Mouse (Mus musculus): ENCODE measurements around the gene Crygn. TPM values are rescaled to one million over a fixed set of nuclear protein-coding genes. Genes with fewer than 3 reads are reported as not detected.

Crygn gene
- total and polyA plus RNA-seq, 3 experiments: 2.0 TPM; not detected in 2

DNA sequence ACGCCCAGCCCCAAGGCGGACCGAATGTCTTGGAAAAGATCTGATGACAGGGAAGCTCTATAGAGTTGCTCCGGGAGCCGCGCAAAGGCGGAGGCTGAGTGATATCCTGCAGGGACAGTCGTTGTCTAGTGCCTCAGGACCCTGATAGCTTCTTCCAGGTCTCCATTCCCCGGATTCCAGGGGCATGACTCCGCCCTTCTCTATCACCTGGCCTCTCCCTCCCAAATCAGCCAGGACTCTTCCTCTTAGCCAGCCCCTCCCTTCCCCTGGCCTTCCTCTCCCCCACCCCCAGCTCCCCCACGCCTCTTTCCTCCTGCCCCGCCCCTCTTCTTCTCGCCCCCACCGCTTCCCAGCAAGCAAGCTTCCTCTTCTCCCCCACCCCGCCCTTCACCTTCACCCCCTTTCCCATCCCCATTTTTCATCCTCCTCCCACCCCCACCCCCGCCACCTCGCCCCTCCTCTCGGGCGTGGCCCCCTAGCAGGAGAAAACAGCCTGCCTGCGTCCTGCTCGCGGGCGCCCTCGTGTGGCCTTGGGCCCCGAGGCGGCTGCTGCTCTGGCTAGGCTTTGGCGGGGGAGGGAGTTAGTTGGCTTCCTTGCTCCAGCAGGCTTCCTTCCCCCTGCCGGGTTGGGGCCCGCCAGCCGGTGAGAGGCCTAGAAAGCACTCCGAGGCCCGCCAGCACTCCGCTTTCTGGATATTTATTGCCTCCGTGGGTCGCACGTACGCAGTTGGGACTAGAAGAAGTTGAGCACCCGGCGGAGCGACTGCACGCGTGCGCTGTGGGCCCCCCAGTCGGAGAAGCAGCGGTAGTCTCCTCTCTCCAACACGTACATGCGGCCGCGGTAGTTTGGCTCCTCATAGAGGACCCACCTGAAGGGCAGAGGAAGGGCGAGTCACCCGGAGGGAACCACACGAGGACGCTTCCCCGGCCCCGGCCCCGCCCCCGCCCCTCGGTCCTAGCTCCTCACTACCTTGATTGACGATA, 7.2 kb downstream of the Crygn start (continued):
- no peak for TF ChIP-seq POLR2AphosphoS2 (IDR thresholded peaks at IDR 0.05; ENCODE audit: low read depth, low read length)

DNA sequence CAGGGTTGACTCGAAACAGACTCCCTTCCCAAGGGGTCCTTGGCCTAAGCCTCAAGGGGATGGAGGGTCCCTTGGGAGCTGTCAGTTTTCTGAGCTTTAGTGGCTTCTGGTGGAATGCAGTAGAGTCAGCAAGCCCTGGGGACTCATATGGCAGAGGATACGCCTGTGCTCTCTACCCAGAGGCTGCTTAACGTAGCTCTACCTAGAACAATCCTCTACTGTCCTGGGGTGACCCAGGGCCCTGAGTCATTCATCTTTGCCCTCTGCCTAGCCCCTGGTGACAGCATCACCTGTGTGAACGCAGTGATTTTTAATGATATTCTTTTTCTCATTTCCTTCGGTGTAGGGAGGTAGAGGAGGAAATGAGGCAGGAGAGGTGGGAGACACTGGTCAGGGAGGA, 8.1 kb downstream of the Crygn start:
- dilution Hi-C loops (cut with MboI; ENCODE audit: extremely low pct_ligation_motif_present, extremely low pct_unique_long_range_greater_than_20kb, low sequenced_read_pairs) (no loop called here), in situ Hi-C loops (cut with MboI; ENCODE audit: low pct_ligation_motif_present, low pct_unique_long_range_greater_than_20kb, low sequenced_read_pairs) (no loop called here)
- Histone ChIP-seq H3K27ac (ENCODE audit: insufficient read depth, low read depth) (no peak overlapping the region), H3K36me3 (replicated peaks in 1 of 2; ENCODE audit: control insufficient read depth in 1 of 2, insufficient read depth in 1 of 2, low read length in 1 of 2) (no peaks in the 10 kb centered on the region), H3K4me3 (replicated peaks in 1 of 3; ENCODE audit: low read depth in 2 of 3, low read length in 2 of 3, poor library complexity in 1 of 3) (no peak overlapping the region), H3K4me1 (ENCODE audit: control insufficient read depth in 1 of 2, insufficient read depth in 2 of 2) (peaks cover 6 to 36% of the 10 kb centered on the region in 2 experiments), H3K27me3 (replicated peaks) (peaks cover 2% of the 10 kb centered on the region), H3K9me3 (replicated peaks; ENCODE audit: low read length) (no peaks in the 10 kb centered on the region), H3K79me2 (replicated peaks; ENCODE audit: control insufficient read depth, extremely low read depth, insufficient read depth, poor library complexity, severe bottlenecking) (no peaks in the 10 kb centered on the region), H3K4me2 (ENCODE audit: insufficient read depth, low read depth, poor library complexity, severe bottlenecking) (no peak overlapping the region), H3K9ac (ENCODE audit: insufficient read depth, low read depth) (no peak overlapping the region)
- TF ChIP-seq HCFC1 (IDR thresholded peaks at IDR 0.05; ENCODE audit: low read depth, low read length): no peak
- no peak for TF ChIP-seq CHD1 (IDR thresholded peaks at IDR 0.05; ENCODE audit: low read depth, low read length)
- no peak for TF ChIP-seq GABPA (IDR thresholded peaks at IDR 0.05; ENCODE audit: insufficient replicate concordance, low read depth, low read length)
- no peak for TF ChIP-seq CHD2 (IDR thresholded peaks at IDR 0.05; ENCODE audit: low read length)
- no peak for TF ChIP-seq POLR2AphosphoS2 (IDR thresholded peaks at IDR 0.05; ENCODE audit: low read depth, low read length)
- no peak for TF ChIP-seq KAT2A (IDR thresholded peaks at IDR 0.05; ENCODE audit: insufficient replicate concordance, low read length)
- TF ChIP-seq USF1 (IDR thresholded peaks at IDR 0.05; ENCODE audit: low read depth, low read length): no peak
- no peak for TF ChIP-seq NELFE (IDR thresholded peaks at IDR 0.05; ENCODE audit: low read depth, low read length)
- TF ChIP-seq ZKSCAN1 (IDR thresholded peaks at IDR 0.05; ENCODE audit: borderline replicate concordance, low read depth, low read length): no peak
- TF ChIP-seq RAD21 (IDR thresholded peaks at IDR 0.05; ENCODE audit: low read depth, low read length): no peak
- TF ChIP-seq E2F4 (IDR thresholded peaks at IDR 0.05; ENCODE audit: insufficient replicate concordance, low read depth, low read length): no peak
- TF ChIP-seq CTCF (conservative IDR thresholded peaks at IDR 0.05 in 1 of 2, IDR thresholded peaks at IDR 0.05 in 1 of 2; ENCODE audit: low read depth in 2 of 2, low read length in 2 of 2): no peak
- TF ChIP-seq TBP (conservative IDR thresholded peaks at IDR 0.05; ENCODE audit: low read depth, low read length): no peak
- no peak for TF ChIP-seq ZC3H11A (IDR thresholded peaks at IDR 0.05; ENCODE audit: low read depth, low read length)
- no peak for TF ChIP-seq ELF1 (IDR thresholded peaks at IDR 0.05; ENCODE audit: low read depth, low read length)
- no peak for TF ChIP-seq RCOR1 (conservative IDR thresholded peaks at IDR 0.05; ENCODE audit: low read depth, low read length)
- TF ChIP-seq MAFK (IDR thresholded peaks at IDR 0.05; ENCODE audit: insufficient replicate concordance, low read length): no peak
- no peak for TF ChIP-seq MXI1 (IDR thresholded peaks at IDR 0.05; ENCODE audit: low read depth, low read length)
- TF ChIP-seq SMC3 (IDR thresholded peaks at IDR 0.05; ENCODE audit: low read depth, low read length): no peak
- TF ChIP-seq USF2 (conservative IDR thresholded peaks at IDR 0.05; ENCODE audit: low read depth, low read length): no peak
- no peak for DNase-seq (ENCODE audit: extremely low read depth)
